Mouse (Mus musculus) erythroblast, embryonic 14.5 days (primary cell): ENCODE data around the gene March10.

Source experiments
- GATA1 ChIP-seq: IDR thresholded peaks from 2 replicates; pipeline ENCODE4 v1.6.1; 2012; ENCODE audit warnings: low read length, inconsistent platforms, mixed read lengths
- TAL1 ChIP-seq: IDR thresholded peaks from 3 replicates; pipeline ENCODE4 v1.6.1; 2012; ENCODE audit warnings: low read length, inconsistent platforms, mixed read lengths

GRCm38 (mm10) chr11:105333867-105334670, 122.5 kb downstream of the March10 start:
- TF ChIP-seq TAL1 (no peak), GATA1 (no peak)
